Mouse (Mus musculus) left cerebral cortex, adult 18-20 months (tissue): ENCODE measurements around the gene Sema3c. TPM values are rescaled to one million over a fixed set of nuclear protein-coding genes. Genes with fewer than 3 reads are reported as not detected.
"Not testable (repeated sequence)": the region's sequence is repeated elsewhere in the genome, so short reads cannot be mapped to it uniquely, and the experiment has no call there.

ENCODE experiments used
- DNase-seq, 2 experiments: peaks; one replicate each; pipeline ENCODE4 v3.0.0; 2021 to 2022; ENCODE audit warnings: low spot score in 2 of 2, mixed read lengths in 1 of 2
- long read RNA-seq, 2 experiments: library from polyadenylated mRNA; stranded (forward); transcript quantifications; one replicate each; pipeline ENCODE4 v2.0.0; 2021
- total RNA-seq, 2 experiments: library from RNA; stranded (reverse); gene quantifications; 2 replicates each; pipeline ENCODE4 v1.2.3; 2021

The Sema3c gene
- total RNA-seq, result 10 to 100 TPM; 15.9 to 16.0 TPM
- long read RNA-seq, experiment 1, full-length matches to known transcripts, result 15 of 18 reads
- long read RNA-seq, experiment 1, partial matches to known transcripts, result 1 of 18 reads
- long read RNA-seq, experiment 1, other reads (novel, unspliced or antisense), result 2 of 18 reads
- long read RNA-seq, experiment 2, full-length matches to known transcripts, result 8 of 9 reads
- long read RNA-seq, experiment 2, partial matches to known transcripts, result 1 of 9 reads
- long read RNA-seq, experiment 2, other reads (novel, unspliced or antisense), result 0 of 9 reads

GRCm38 (mm10) chr5:17573694-17574380 lies at the start of gene Sema3c:
Gene Sema3c (plus strand): TSS chr5:17574281.
- DNase-seq, result no peak

DNA sequence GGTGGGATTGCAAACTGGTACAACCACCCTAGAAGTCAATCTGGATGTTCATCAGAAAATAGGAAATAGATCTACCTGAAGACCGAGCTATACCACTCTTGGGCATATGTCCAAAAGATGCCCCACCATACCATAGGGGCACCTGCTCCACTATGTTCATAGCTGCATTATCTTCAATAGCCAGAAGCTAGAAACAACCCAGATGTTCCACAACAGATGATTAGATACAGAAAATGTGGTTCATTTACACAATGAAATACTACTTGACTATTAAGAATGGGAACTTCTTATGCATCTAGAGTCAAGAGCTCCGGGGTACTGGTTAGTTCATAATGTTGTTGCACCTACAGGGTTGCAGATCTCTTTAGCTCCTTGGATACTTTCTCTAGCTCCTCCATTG lies 42.9 kb upstream of the Sema3c start:
- not testable (repeated sequence) for DNase-seq

DNA sequence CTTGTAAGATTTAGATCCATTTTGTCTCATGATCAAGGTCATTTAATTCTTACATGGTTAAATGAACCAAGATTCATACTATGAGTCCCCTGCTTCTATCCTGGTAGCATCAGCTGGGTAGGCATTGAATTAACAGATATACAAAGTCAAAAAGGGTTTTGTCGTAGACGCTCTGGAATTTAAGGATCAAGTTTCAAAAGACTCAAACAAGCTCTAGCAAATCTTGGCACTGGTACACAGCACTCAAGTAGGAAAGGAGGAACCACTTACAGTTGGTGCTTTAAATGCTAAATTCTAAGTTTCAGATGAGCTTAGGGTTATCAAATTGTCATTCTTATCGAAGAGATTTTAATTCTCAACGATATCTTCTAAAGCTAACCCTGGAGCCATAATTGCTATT lies 30.9 kb upstream of the Sema3c start:
- no peak for DNase-seq

DNA sequence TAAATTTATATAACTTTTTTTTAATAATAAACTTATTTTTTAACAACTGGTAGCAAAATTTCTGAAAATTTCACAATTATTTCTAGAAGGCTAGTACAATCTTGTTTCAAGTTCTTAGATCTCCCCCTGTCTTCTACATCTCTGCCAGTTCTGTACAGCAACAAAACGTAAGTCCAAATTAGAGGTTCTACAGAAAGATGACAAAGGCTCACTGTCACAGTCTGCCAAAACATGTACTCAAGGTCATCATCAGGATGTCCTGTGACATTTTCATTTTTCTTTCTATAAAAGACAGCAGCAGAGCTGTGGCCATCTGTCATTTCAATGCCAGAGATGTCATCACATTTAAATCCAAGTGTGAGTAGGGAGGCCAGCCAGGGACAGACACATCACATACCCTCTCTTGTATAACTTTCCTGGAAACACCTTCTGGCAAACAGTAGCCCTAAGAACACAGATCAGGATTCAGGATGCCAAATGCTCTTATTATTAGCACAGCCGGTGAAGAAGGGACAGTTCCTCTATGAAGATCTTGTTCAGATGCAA lies 29.1 kb upstream of the Sema3c start:
- DNase-seq, result no peak

- DNase-seq, result no peak
Measured at GRCm38 (mm10) chr5:17551693-17552092, 22.4 kb upstream of the Sema3c start.

DNA sequence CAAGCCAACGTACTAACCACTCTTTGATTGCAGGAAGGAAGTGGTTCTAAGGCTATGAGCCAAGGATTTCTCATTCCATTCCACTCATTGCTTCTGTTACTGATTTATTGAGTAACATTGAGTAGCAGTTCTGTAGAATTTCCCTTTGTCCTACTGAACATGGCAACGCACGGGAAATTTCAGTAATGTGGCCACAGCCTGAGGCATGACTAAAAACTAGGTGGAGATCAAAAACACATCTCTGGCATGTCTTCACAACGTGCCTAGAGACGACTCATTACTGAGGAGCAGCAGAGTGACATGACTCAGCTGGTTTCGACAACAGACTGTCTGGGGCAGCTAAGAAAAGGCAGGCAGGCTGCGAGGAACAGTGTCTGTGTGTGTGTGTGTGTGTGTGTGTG lies 18.0 kb upstream of the Sema3c start:
- DNase-seq, result peak in 1 of 2 experiments; percentile 4

DNA sequence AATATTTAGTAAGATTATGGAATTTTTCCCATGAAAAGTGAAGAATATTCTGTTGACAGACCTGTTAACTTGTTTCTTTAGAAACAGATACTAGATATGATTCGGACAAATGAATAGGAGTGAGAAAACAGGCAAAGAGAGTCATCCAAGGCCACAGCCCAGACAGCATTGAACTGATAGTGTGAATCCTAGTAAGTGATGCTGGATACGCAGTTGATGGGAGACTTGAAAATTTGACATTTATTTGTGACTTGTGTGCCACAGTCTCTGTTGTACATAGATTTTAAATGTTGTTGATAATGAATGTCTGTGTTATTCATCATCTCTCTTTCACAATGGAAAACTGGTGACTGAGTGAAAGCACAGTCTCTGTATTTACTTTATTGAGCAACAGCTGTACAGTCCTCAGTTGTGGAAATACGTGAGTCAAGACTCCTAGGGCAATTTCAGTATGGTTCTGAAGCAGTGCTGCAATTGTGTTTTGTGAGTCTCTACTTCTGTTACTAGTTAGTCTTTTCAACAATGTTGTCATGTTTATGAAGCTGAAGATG lies 17.3 kb upstream of the Sema3c start:
- no peak for DNase-seq

GRCm38 (mm10) chr5:17571571-17571970 lies 2.5 kb upstream of the Sema3c start:
- no peak for DNase-seq

DNA sequence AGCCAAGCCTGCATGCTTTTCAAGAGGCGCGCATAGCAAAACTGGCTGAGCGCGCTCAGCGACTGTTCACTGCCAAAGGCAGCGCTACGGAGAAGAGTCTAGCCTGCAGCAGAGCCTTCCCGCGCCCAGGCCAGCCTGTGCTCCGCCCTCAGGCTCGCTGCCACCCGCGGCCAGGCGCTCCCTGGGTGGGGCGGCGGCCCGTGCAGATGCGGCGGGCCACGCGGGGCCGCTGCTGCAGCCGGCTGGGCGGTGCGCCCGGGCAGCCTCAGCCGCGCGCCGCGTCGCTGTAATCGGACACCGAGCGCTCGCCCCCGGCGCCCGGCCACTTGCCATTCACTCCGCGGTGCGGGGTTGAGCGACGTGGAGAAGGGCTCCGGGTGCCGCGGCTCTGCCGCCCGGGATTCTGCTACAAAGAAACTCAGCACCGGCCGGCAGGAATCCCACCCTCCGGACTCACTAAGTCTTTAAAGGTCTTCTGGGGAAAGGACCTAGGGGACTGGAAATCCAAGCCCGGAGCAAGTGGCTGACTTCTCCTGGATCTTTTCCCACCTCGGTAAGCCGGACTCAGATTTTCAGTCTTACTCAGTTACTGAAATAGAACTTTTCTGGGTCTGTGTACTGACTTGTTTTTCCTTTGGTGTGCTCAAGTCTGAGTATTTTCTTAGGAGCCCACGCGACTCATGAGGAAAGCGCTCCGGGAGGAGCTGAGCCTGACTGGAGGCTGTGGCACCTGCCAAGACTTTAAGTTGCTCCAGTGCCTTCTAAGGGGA lies 517 bp downstream of the Sema3c start:
- DNase-seq, result peak; percentile 24 to 48

- no peak for DNase-seq
Measured at GRCm38 (mm10) chr5:17575183-17575495, 1.1 kb downstream of the Sema3c start.

DNA sequence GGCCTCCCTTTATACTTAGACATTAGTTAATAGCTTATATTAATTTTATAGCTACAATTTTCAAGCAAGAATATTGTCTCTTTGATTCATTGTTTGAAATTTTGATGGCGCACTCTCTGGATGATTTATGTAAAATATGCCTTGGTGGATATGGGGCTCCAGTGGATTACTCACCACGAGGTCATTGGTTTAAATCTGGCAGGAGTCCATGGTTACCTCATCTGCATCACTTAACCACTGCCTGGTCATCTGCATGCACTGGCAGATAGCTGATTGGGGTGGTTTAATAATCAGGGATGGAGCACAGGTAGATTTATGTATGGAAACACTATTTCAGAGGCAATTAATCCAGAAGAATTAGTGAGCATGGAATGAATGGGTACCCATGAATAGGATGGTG lies 2.0 kb downstream of the Sema3c start:
- DNase-seq, result no peak

GRCm38 (mm10) chr5:17582047-17582515 lies 8.0 kb downstream of the Sema3c start:
- no peak for DNase-seq

DNA sequence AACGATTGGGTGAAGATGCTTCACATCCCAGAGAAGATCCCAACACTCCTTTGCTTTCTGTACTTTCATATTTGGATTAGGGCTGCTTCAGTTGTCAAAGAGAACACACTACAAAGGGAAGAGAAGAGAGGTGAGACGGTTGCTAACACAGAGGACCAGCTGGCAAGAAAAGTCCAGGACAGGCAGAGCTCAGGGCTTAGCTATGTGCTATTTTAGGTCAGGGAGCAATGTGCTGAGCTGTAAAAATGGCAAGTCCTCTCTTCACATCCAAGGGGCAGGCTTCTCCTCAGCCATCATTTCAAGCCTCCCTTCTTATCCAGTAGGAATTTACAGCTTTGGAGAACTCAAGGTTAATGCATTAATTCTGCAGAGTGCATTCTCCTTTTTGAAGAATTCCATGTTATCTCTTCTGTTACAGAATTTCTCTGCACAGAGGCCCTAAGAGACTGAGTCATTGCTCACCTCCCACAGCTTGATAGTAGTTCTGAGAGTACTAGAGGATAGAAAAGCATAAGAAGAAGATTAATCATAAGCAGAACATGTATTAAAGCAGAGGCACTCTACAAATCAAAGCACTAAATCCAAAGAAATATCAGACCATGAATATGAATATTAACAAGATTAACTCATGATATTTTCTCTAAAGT lies 10.3 kb downstream of the Sema3c start:
- DNase-seq, result no peak

DNA sequence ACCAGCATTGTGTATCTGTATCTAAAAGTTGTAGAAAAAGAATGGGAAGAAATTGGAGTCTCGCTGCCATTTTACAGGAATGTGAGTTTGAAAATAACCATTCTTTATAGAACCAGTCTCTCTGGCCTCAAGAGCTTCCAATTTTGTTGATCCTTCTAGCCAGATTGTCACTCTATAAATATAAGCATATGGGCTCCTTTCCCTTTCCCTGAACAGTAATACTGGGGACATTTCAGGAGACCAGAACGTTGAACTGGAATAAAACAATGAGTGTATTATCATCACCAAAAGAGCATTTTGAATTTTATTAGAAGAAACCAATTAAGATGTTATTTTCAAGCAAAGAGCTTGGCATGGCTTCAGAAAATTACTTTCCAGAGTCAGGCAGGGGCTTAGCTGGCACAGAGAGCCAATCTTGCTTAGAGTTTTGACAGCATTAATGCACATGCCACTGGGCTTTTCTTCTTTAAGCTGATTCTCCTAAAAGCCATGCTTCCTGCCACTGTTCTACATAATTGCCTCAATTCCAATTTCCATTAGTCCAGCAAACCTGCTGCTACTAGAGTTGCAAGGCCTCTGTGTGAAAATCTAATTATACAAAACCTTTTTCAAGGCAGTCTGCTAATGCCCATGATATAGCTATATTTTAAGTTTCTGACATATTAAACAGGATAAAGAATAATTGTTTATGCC lies 12.6 kb downstream of the Sema3c start:
- DNase-seq, result no peak

DNA sequence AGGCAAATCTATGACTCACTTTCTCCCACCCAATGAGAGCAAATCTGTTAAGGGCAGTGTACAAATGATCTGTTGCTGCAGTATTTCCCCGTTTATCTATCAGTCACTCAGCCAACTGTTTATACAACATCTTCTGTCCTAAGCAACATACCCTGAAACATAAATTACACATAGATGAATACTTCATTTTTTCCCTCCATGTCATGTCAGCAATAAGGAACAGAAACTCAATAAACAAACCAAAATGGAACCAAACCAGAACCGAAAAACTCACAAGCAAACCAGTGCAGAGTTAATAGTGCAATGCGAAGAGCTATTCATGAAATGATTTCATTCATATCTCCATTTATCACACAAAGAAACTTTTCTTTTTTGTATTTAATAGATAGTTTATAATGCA lies 17.8 kb downstream of the Sema3c start:
- no peak for DNase-seq

DNA sequence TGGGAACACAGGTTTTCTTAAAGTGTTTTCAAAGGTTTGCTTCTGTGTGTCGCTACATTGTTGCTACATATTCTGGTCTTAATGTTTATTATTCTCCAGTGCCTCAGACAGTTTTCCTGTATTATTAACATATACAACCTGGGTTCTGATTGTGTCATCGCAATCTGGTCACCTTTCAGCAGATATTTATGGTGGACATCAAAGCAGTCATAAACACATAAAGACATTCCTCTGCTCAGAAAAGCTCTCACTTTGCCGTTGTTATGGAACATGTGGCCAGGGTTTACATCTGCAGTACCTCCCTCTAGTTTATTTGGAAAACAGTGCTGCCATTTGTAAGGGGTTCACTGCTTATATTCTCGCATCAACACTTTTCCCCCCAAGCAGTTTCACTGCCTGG lies 27.6 kb downstream of the Sema3c start:
- DNase-seq, result no peak

GRCm38 (mm10) chr5:17620619-17621018 lies 46.5 kb downstream of the Sema3c start:
- no peak for DNase-seq

DNA sequence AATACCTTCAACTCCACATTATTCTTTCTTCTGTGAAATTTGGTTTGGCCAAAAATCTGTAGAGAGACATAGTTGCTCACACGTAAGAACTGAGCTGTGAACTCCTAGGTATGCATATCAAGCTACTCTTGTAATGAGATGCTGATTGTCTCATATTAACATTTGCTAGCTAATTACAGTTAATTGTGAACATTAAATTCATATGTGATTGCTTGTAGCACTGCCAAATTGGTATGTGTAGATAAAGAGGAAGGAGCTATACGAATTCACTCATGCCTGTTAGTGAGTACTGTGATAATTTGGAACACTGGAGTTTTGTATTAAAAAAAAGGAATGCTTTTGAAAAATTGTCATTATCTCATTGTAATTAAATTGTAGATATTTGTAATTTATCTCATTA lies 48.5 kb downstream of the Sema3c start:
- no peak for DNase-seq

DNA sequence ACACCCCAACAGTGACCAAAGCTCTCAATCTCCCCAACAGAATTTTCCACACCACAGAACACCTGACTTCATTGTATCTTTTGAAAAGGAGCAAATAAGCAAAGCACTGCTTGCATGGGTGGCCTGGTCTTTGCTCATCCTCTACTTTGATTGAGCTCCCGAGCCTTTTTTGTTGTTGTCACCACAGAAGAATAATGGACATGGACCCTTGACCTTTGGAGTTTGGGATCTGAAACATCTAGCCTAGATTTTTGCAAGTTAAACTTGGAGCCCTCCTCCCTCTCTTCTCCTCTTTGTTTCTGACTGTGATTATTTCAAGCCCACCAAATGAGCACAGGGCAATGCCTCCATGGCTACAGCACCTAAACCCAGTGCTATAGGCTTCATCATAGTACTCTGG lies 54.5 kb downstream of the Sema3c start:
- DNase-seq, result no peak

DNA sequence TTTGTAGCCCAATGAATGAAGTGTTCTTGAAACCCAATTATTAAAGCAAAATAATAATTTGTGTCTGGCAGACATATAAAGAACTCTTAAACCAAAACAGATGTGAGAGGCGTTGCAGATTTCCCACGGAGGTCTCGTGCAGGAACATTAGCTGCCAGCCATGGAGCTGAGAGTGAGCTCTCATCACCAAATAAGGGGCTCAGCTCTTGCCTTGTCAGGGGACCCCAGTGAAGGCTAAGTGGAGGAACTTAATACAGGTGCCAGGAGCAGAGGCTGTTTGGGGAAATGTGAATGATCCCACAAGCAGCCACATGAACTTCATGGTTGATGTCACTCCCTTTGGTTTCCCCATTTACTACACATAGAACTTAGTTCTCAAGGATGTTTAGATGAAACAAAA lies 55.5 kb downstream of the Sema3c start:
- no peak for DNase-seq

GRCm38 (mm10) chr5:17639519-17639918 lies 65.4 kb downstream of the Sema3c start:
- DNase-seq, result no peak
